Comparison of ENCODE assay signal across 8 mouse cellular contexts in the genomic region with DNA sequence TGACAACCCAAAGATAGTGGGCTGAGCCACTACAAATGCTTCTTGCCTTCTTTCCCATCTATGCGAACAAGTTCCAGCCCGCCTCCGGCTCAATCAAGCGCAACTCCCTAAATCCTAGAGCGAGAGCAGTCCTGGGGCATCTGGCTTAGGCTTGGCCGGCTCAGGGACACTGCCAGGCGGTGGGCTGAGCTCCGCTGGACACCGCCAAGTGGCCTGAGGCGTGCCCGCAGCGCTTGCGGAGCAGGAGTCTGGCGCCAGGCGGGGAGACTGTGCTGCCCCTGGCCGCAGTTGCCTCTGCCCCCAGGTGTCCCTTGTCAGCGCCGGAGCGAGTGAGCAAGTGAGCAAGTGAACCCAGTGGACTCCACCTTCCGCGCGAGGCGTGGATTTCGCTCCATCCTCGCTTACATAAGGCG. TPM values are rescaled to one million over a fixed set of nuclear protein-coding genes. Genes with fewer than 3 reads are reported as not detected.
DNase-seq lines count a peak whose midpoint lies in the region; ATAC-seq and TF ChIP-seq lines count a peak whose summit lies in the region.

No protein-coding gene starts in this region.

- H3K27me3 ChIP-seq in thymus, adult 2 months (ENCODE audit: control insufficient read depth, insufficient read depth, low read length): no peaks in the 10 kb centered on the region; the same call in 1 of the 2 replicates
- H3K27me3 ChIP-seq in embryonic facial prominence, embryonic 10.5 days (replicated peaks; ENCODE audit: low read depth, poor library complexity, severe bottlenecking): peaks cover 58% of the 10 kb centered on the region
- peaks cover 21% of the 10 kb centered on the region for H3K27me3 ChIP-seq in heart, embryonic 10.5 days (ENCODE audit: insufficient read depth, poor library complexity, severe bottlenecking)
- peaks cover 19% of the 10 kb centered on the region for H3K27me3 ChIP-seq in liver, adult 2 months (ENCODE audit: control insufficient read depth, insufficient read depth, low read length)
- H3K27me3 ChIP-seq in neural tube, embryonic 12.5 days (replicated peaks): peaks cover 21% of the 10 kb centered on the region

- 3% methylated on average over 26 of the region's 26 CpGs for WGBS in thymus, adult 2 months
- under 1% methylated on average over 26 of the region's 26 CpGs for WGBS in embryonic facial prominence, embryonic 10.5 days
- WGBS in heart, embryonic 10.5 days: under 1% methylated on average over 26 of the region's 26 CpGs
- 2% methylated on average over 26 of the region's 26 CpGs for WGBS in liver, adult 2 months
- WGBS in neural tube, embryonic 12.5 days: under 1% methylated on average over 26 of the region's 26 CpGs

- no peak for TF ChIP-seq POLR2A in thymus, adult 2 months (IDR thresholded peaks at IDR 0.05; ENCODE audit: control insufficient read depth, extremely low read depth, insufficient read depth, low read length, poor library complexity)
- TF ChIP-seq POLR2A in liver, adult 2 months (IDR thresholded peaks at IDR 0.05; ENCODE audit: extremely low read depth, insufficient read depth, low read length): no peak

- peak; percentile 84 for ATAC-seq in neural tube, embryonic 12.5 days (ENCODE audit: low FRiP score, low read depth)
- no peak for ATAC-seq in monocyte, adult 5-6 weeks (replicated peaks; ENCODE audit: insufficient number of reproducible peaks, low FRiP score, low TSS enrichment, poor library complexity, severe bottlenecking)

- no peak overlapping the region for H3K9ac ChIP-seq in liver, adult 2 months (ENCODE audit: low read depth, low read length)
- peak overlapping the region; percentile 82 for H3K9ac ChIP-seq in neural tube, embryonic 12.5 days

- no peaks in the 10 kb centered on the region for H3K79me2 ChIP-seq in liver, adult 2 months (ENCODE audit: control insufficient read depth, insufficient read depth, low read length)

- 0 out of 2 replicates have a peak overlapping the region, but pooled peaks have one; percentile 13 for H3K4me3 ChIP-seq in thymus, adult 2 months (ENCODE audit: control insufficient read depth, insufficient read depth, low read length)
- peak overlapping the region; percentile 86 for H3K4me3 ChIP-seq in embryonic facial prominence, embryonic 10.5 days
- H3K4me3 ChIP-seq in heart, embryonic 10.5 days: peak overlapping the region; percentile 78
- H3K4me3 ChIP-seq in liver, adult 2 months (ENCODE audit: insufficient read depth, low read depth, low read length): peak overlapping the region; percentile 20; the same call in 1 of the 2 replicates
- H3K4me3 ChIP-seq in neural tube, embryonic 12.5 days: peak overlapping the region; percentile 80

- H3K36me3 ChIP-seq in thymus, adult 2 months (ENCODE audit: control insufficient read depth, insufficient read depth, low read length): no peaks in the 10 kb centered on the region
- H3K36me3 ChIP-seq in embryonic facial prominence, embryonic 10.5 days (replicated peaks): no peaks in the 10 kb centered on the region
- no peaks in the 10 kb centered on the region for H3K36me3 ChIP-seq in heart, embryonic 10.5 days
- H3K36me3 ChIP-seq in liver, adult 2 months (ENCODE audit: control insufficient read depth, insufficient read depth, low read length): no peaks in the 10 kb centered on the region
- no peaks in the 10 kb centered on the region for H3K36me3 ChIP-seq in neural tube, embryonic 12.5 days

- TF ChIP-seq CTCF in thymus, adult 2 months (IDR thresholded peaks at IDR 0.05; ENCODE audit: borderline replicate concordance, control insufficient read depth, extremely low read depth, insufficient read depth, low read length, poor library complexity): no peak
- no peak for TF ChIP-seq CTCF in liver, adult 2 months (IDR thresholded peaks at IDR 0.05; ENCODE audit: low read depth, low read length)

- no peaks in the 10 kb centered on the region for H3K4me1 ChIP-seq in thymus, adult 2 months (replicated peaks; ENCODE audit: control insufficient read depth, insufficient read depth, low read length)
- H3K4me1 ChIP-seq in embryonic facial prominence, embryonic 10.5 days: peaks cover 27% of the 10 kb centered on the region
- H3K4me1 ChIP-seq in heart, embryonic 10.5 days: peaks cover 29% of the 10 kb centered on the region
- no peaks in the 10 kb centered on the region for H3K4me1 ChIP-seq in liver, adult 2 months (ENCODE audit: control insufficient read depth, insufficient read depth, low read length)
- peaks cover 13% of the 10 kb centered on the region for H3K4me1 ChIP-seq in neural tube, embryonic 12.5 days

- H3K4me2 ChIP-seq in neural tube, embryonic 12.5 days (replicated peaks): peak overlapping the region; percentile 92

- no peaks in the 10 kb centered on the region for H3K9me3 ChIP-seq in embryonic facial prominence, embryonic 10.5 days
- no peaks in the 10 kb centered on the region for H3K9me3 ChIP-seq in heart, embryonic 10.5 days
- H3K9me3 ChIP-seq in neural tube, embryonic 12.5 days: no peaks in the 10 kb centered on the region

- no peak overlapping the region for H3K27ac ChIP-seq in thymus, adult 2 months (ENCODE audit: control insufficient read depth, insufficient read depth, low read length)
- H3K27ac ChIP-seq in embryonic facial prominence, embryonic 10.5 days (replicated peaks): peak overlapping the region; percentile 91
- peak overlapping the region; percentile 90 for H3K27ac ChIP-seq in heart, embryonic 10.5 days
- no peak overlapping the region for H3K27ac ChIP-seq in liver, adult 2 months (replicated peaks; ENCODE audit: insufficient read depth, low read depth, low read length)
- peak overlapping the region; percentile 77 for H3K27ac ChIP-seq in neural tube, embryonic 12.5 days

- no peak for DNase-seq in thymus, adult 2 months
- DNase-seq in thymus, postnatal 4 days: no peak
- DNase-seq in embryonic facial prominence, embryonic 10.5 days (ENCODE audit: low spot score): peak; percentile 83
- peak; percentile 86 for DNase-seq in heart, embryonic 10.5 days (ENCODE audit: low spot score)
- DNase-seq in kidney, adult 9 months: peak; percentile 63
- no peak for DNase-seq in liver, adult 2 months (ENCODE audit: extremely low read depth, low read depth, low spot score)

RNA-seq across cellular contexts. Expression of a gene that starts 0.3 kb away (rescaled TPM):
- 0.41 and 0.57 TPM in 2 replicates for polyA plus RNA-seq in thymus, adult 2 months (2012; rRNA removed)
- polyA plus RNA-seq in embryonic facial prominence, embryonic 10.5 days (2016; fragmentation: Nextera tagmentation; extraction: Ambion mirVana): 10.3 and 11.9 TPM in 2 replicates
- polyA plus RNA-seq in heart, embryonic 10.5 days (2016; fragmentation: Nextera tagmentation; extraction: Ambion mirVana): 5.2 and 9.3 TPM in 2 replicates
- total RNA-seq in liver, adult 2 months (2014; rRNA removed): under 0.01 TPM in 1 of 2 replicates, not detected in the other
- polyA plus RNA-seq in liver, adult 2 months (2012; rRNA removed): not detected in 2 replicates
- 11.9 and 14.2 TPM in 2 replicates for polyA plus RNA-seq in neural tube, embryonic 12.5 days (2016; fragmentation: Nextera tagmentation; extraction: Ambion mirVana)
- total RNA-seq in monocyte, adult 5-6 weeks (2017): 0.85 to 2.8 TPM in 2 of 3 replicates, not detected in the other

Comparison
In these comparisons a context has a peak if more than half of its experiments do, and no peak if none do; other contexts are left out.
1. DNase-seq: peak in embryonic facial prominence, embryonic 10.5 days (single experiment), heart, embryonic 10.5 days (single experiment) and kidney, adult 9 months (single experiment); none in thymus, adult 2 months (single experiment), thymus, postnatal 4 days (single experiment) and liver, adult 2 months (single experiment).
2. H3K27ac ChIP-seq: peak in embryonic facial prominence, embryonic 10.5 days (single experiment), heart, embryonic 10.5 days (single experiment) and neural tube, embryonic 12.5 days (single experiment); none in thymus, adult 2 months (single experiment) and liver, adult 2 months (single experiment).
3. H3K4me3 ChIP-seq: peak in every context shown above with its lines; median percentile 86 in embryonic facial prominence, embryonic 10.5 days; 80 in neural tube, embryonic 12.5 days; 78 in heart, embryonic 10.5 days; 20 in liver, adult 2 months; 13 in thymus, adult 2 months.